ENCODE assay signal across 22 mouse cellular contexts in genomic region chr11:78972328-78972727, GRCm38 (mm10). TPM values are rescaled to one million over a fixed set of nuclear protein-coding genes. Genes with fewer than 3 reads are reported as not detected.
DNase-seq lines count a peak whose midpoint lies in the region; ATAC-seq lines count a peak whose summit lies in the region.
"Had no signal": no experiment of that assay in that cellular context is flagged by ENCODE, and none has a peak within 500 bp of the region (broad histone marks: within the 10 kb centered on the region; RNA-seq: fewer than 3 reads in every experiment).

No protein-coding gene starts in this region.

- H3K4me2 ChIP-seq in embryonic facial prominence, embryonic 13.5 days, result no peak overlapping the region
- no peak overlapping the region for H3K4me2 ChIP-seq in intestine, embryonic 15.5 days (replicated peaks)
- H3K4me2 ChIP-seq in limb, embryonic 15.5 days, result no peak overlapping the region
- H3K4me2 ChIP-seq: embryonic facial prominence, embryonic 12.5 days; kidney, embryonic 15.5 days had no signal

- no peak overlapping the region for H3K27ac ChIP-seq in heart, embryonic 10.5 days
- 0 out of 2 replicates have a peak overlapping the region, but pooled peaks have one; percentile 22 for H3K27ac ChIP-seq in embryonic facial prominence, embryonic 13.5 days
- peak overlapping the region; percentile 66 for H3K27ac ChIP-seq in intestine, embryonic 15.5 days
- peak overlapping the region; percentile 38; the same call in 1 of the 2 replicates for H3K27ac ChIP-seq in limb, embryonic 15.5 days
- H3K27ac ChIP-seq: embryonic facial prominence, embryonic 12.5 days; kidney, embryonic 15.5 days had no signal

- no peak overlapping the region for H3K9ac ChIP-seq in embryonic facial prominence, embryonic 13.5 days
- H3K9ac ChIP-seq in intestine, embryonic 15.5 days, result no peak overlapping the region
- no peak overlapping the region for H3K9ac ChIP-seq in limb, embryonic 15.5 days
- H3K9ac ChIP-seq: embryonic facial prominence, embryonic 12.5 days; forebrain, postnatal 0 days; hindbrain, embryonic 12.5 days; kidney, embryonic 15.5 days; liver, postnatal 0 days; neural tube, embryonic 15.5 days had no signal

- H3K9me3 ChIP-seq in heart, embryonic 10.5 days, result no peaks in the 10 kb centered on the region
- H3K9me3 ChIP-seq in embryonic facial prominence, embryonic 13.5 days, result no peaks in the 10 kb centered on the region
- no peaks in the 10 kb centered on the region for H3K9me3 ChIP-seq in intestine, embryonic 15.5 days
- no peaks in the 10 kb centered on the region for H3K9me3 ChIP-seq in limb, embryonic 15.5 days
- H3K9me3 ChIP-seq: embryonic facial prominence, embryonic 12.5 days; hindbrain, embryonic 12.5 days; kidney, embryonic 15.5 days; neural tube, embryonic 15.5 days had no signal

- H3K4me1 ChIP-seq in heart, embryonic 10.5 days, result peaks cover 18% of the 10 kb centered on the region
- peaks cover 20% of the 10 kb centered on the region for H3K4me1 ChIP-seq in embryonic facial prominence, embryonic 13.5 days
- H3K4me1 ChIP-seq in intestine, embryonic 15.5 days (replicated peaks), result peaks cover 9% of the 10 kb centered on the region
- peaks cover 15% of the 10 kb centered on the region for H3K4me1 ChIP-seq in limb, embryonic 15.5 days

- intact Hi-C loops in heart, postnatal 14 days (cut with DNase I), result no loop called here

- peak; percentile 39 for DNase-seq in heart, embryonic 10.5 days (ENCODE audit: low spot score)
- DNase-seq in heart, postnatal 14 days, result no peak
- DNase-seq in T-cell, adult 2 months (ENCODE audit: low spot score), result no peak
- no peak for DNase-seq in cerebellum, adult 9-10 months
- DNase-seq: adrenal gland, adult 2 months; cerebellum, adult 11 months; cerebellum, postnatal 14 days; forebrain, postnatal 0 days; gastrocnemius, postnatal 10 days; liver, postnatal 0 days; lung, postnatal 10 days had no signal

- no peaks in the 10 kb centered on the region for H3K36me3 ChIP-seq in heart, embryonic 10.5 days
- no peaks in the 10 kb centered on the region for H3K36me3 ChIP-seq in embryonic facial prominence, embryonic 13.5 days
- no peaks in the 10 kb centered on the region for H3K36me3 ChIP-seq in intestine, embryonic 15.5 days
- H3K36me3 ChIP-seq in limb, embryonic 15.5 days, result no peaks in the 10 kb centered on the region
- H3K36me3 ChIP-seq: embryonic facial prominence, embryonic 12.5 days; hindbrain, embryonic 12.5 days; kidney, embryonic 15.5 days; neural tube, embryonic 15.5 days had no signal

- ATAC-seq in embryonic facial prominence, embryonic 13.5 days (ENCODE audit: insufficient number of reproducible peaks, insufficient read depth, low FRiP score, low TSS enrichment, low read depth), result no peak
- ATAC-seq in intestine, embryonic 15.5 days, result peak; percentile 57
- no peak for ATAC-seq in limb, embryonic 15.5 days (ENCODE audit: insufficient number of reproducible peaks, low FRiP score, low TSS enrichment, low read depth)
- ATAC-seq in cerebellum, adult (ENCODE audit: insufficient number of reproducible peaks, low FRiP score, low TSS enrichment), result no peak
- ATAC-seq: forebrain, postnatal 0 days; inflammation-experienced regulatory T-cells, adult 6 months; liver, postnatal 0 days; midbrain, embryonic 16.5 days had no signal

- no peak overlapping the region for H3K4me3 ChIP-seq in heart, embryonic 10.5 days
- no peak overlapping the region for H3K4me3 ChIP-seq in embryonic facial prominence, embryonic 13.5 days
- no peak overlapping the region for H3K4me3 ChIP-seq in intestine, embryonic 15.5 days (replicated peaks)
- H3K4me3 ChIP-seq in limb, embryonic 15.5 days, result no peak overlapping the region
- H3K4me3 ChIP-seq: embryonic facial prominence, embryonic 12.5 days; hindbrain, embryonic 12.5 days; kidney, embryonic 15.5 days had no signal

- 54% methylated on average over 6 of the region's 6 CpGs for WGBS in heart, embryonic 10.5 days
- 13% methylated on average over 6 of the region's 6 CpGs for WGBS in embryonic facial prominence, embryonic 13.5 days
- 27% methylated on average over 6 of the region's 6 CpGs for WGBS in intestine, embryonic 15.5 days
- 17% methylated on average over 6 of the region's 6 CpGs for WGBS in limb, embryonic 15.5 days

- H3K27me3 ChIP-seq in heart, embryonic 10.5 days (ENCODE audit: insufficient read depth, poor library complexity, severe bottlenecking), result no peaks in the 10 kb centered on the region
- no peaks in the 10 kb centered on the region for H3K27me3 ChIP-seq in embryonic facial prominence, embryonic 13.5 days
- H3K27me3 ChIP-seq in intestine, embryonic 15.5 days (replicated peaks), result no peaks in the 10 kb centered on the region
- no peaks in the 10 kb centered on the region for H3K27me3 ChIP-seq in limb, embryonic 15.5 days
- H3K27me3 ChIP-seq: embryonic facial prominence, embryonic 12.5 days; hindbrain, embryonic 12.5 days; kidney, embryonic 15.5 days; neural tube, embryonic 15.5 days had no signal

RNA-seq across cellular contexts. Expression of gene Lgals9, which starts 12.4 kb away (rescaled TPM):
- polyA plus RNA-seq in heart, embryonic 10.5 days (2016; fragmentation: Nextera tagmentation; extraction: Ambion mirVana), result 11.6 and 29.8 TPM in 2 replicates
- total RNA-seq in heart, postnatal 14 days (2021), result 10 to 100 TPM; 35.5 to 36.1 TPM
- 18.4 and 22.2 TPM in 2 replicates for polyA plus RNA-seq in embryonic facial prominence, embryonic 13.5 days (2015; fragmentation: Nextera tagmentation; extraction: Ambion mirVana)
- 71.1 and 73.1 TPM in 2 replicates for polyA plus RNA-seq in intestine, embryonic 15.5 days (2015; fragmentation: Nextera tagmentation; extraction: Ambion mirVana)
- polyA plus RNA-seq in limb, embryonic 15.5 days (2015; fragmentation: Nextera tagmentation; extraction: Ambion mirVana), result 45.9 and 51.0 TPM in 2 replicates

RNA-seq across cellular contexts. Expression of gene Nos2, which starts 51.7 kb away (rescaled TPM):
- polyA plus RNA-seq in heart, embryonic 10.5 days (2016; fragmentation: Nextera tagmentation; extraction: Ambion mirVana), result 0.15 and 0.44 TPM in 2 replicates
- total RNA-seq in heart, postnatal 14 days (2021), result 1 to 10 TPM; 6.6 TPM
- polyA plus RNA-seq in embryonic facial prominence, embryonic 13.5 days (2015; fragmentation: Nextera tagmentation; extraction: Ambion mirVana), result 0.95 and 1.1 TPM in 2 replicates
- polyA plus RNA-seq in intestine, embryonic 15.5 days (2015; fragmentation: Nextera tagmentation; extraction: Ambion mirVana), result 1.1 TPM in 2 replicates
- polyA plus RNA-seq in limb, embryonic 15.5 days (2015; fragmentation: Nextera tagmentation; extraction: Ambion mirVana), result 1.9 TPM in 2 replicates
- total RNA-seq: megakaryocyte progenitor cell, adult 5-6 weeks had no signal
- polyA plus RNA-seq: inflammation-experienced regulatory T-cells, adult 6 months; liver, postnatal 0 days had no signal
